Mouse (Mus musculus) brain, embryonic 14.5 days (tissue): ENCODE data around the gene Boc.

Experiments used
- CTCF ChIP-seq: fragments of 200-500 bp; IDR thresholded peaks from 2 replicates; pipeline ENCODE4 v1.5.1; 2012; ENCODE audit warnings: inconsistent platforms, mild to moderate bottlenecking, moderate library complexity, borderline replicate concordance; ENCODE audit not compliant: insufficient read depth, insufficient read length; ENCODE audit errors: extremely low read depth
- POLR2A ChIP-seq: fragments of 200-500 bp; IDR thresholded peaks from 2 replicates; pipeline ENCODE4 v1.6.1; 2012; ENCODE audit warnings: mild to moderate bottlenecking, inconsistent platforms, borderline replicate concordance; ENCODE audit not compliant: poor library complexity, insufficient read depth, insufficient read length, severe bottlenecking; ENCODE audit errors: extremely low read depth

DNA sequence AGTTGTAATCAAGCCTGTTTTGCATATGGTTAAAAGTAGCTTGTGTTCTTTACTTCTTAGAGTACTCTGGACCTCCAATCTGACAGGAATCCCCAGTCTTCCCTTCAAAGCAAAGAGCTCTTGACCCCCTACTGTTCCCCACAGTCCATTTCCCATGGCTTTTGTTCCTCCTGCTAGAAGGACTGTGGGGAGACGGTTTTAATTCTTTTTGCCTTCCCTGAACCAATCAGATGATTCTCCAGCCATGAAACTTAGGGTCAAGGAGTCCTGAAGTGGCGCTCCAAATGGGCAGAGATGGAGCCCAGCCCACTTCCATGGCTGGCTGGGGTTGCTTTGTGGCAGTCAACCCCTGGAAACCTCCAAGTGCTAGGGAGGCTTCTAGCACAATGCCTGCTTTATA is 42.5 kb upstream of the Boc start:
- no peak for TF ChIP-seq CTCF
- no peak for TF ChIP-seq POLR2A
